Mouse (Mus musculus) G1E (cell line): ENCODE measurements at regions not wholly inside any gene's neighbourhood (a gene's known extent, or its start where the extent isn't known, plus 50 kb on each side); places are given as distances from the start of the nearest gene placed in this dataset.

Source experiments
- ATAC-seq: 2 replicates; pipeline ENCODE4 v1.8.0; 2016; ENCODE audit warnings: mild to moderate bottlenecking; ENCODE audit not compliant: insufficient number of reproducible peaks, poor library complexity, low FRiP score, severe bottlenecking; ENCODE audit errors: extremely low read depth
- DNase-seq: peaks from one replicate; pipeline ENCODE4 v3.0.0; 2012; ENCODE audit warnings: low spot score
- H3K27me3 ChIP-seq: 2 replicates; pipeline ENCODE4 v1.6.1; 2012; ENCODE audit warnings: mild to moderate bottlenecking, low read length, inconsistent platforms; ENCODE audit not compliant: insufficient read depth
- H3K36me3 ChIP-seq: replicated peaks from 2 replicates; pipeline ENCODE3; 2012; ENCODE audit warnings: mild to moderate bottlenecking, inconsistent platforms
- H3K4me1 ChIP-seq: 2 replicates; pipeline ENCODE4 v1.6.1; 2012; ENCODE audit warnings: low read depth, low read length, inconsistent platforms, mixed read lengths; ENCODE audit not compliant: insufficient read depth
- H3K4me3 ChIP-seq: 2 replicates; pipeline ENCODE4 v1.5.1; 2012; ENCODE audit warnings: low read depth, mild to moderate bottlenecking, inconsistent platforms, low read length, moderate library complexity, mixed read lengths
- H3K9me3 ChIP-seq: replicated peaks from 2 replicates; pipeline ENCODE4 v1.6.1; 2012; ENCODE audit warnings: inconsistent platforms
- CTCF ChIP-seq: IDR thresholded peaks from 2 replicates; pipeline ENCODE4 v1.5.1; 2012; ENCODE audit warnings: low read depth, low read length, inconsistent platforms, mixed read lengths
- GATA1 ChIP-seq: IDR thresholded peaks from 2 replicates; pipeline ENCODE4 v1.6.1; 2012; ENCODE audit warnings: borderline replicate concordance, low read length, inconsistent platforms, mixed read lengths
- GATA2 ChIP-seq: IDR thresholded peaks from 2 replicates; pipeline ENCODE4 v1.6.1; 2012; ENCODE audit warnings: low read depth, low read length, inconsistent platforms, borderline replicate concordance
- POLR2AphosphoS5 ChIP-seq: IDR thresholded peaks from 2 replicates; pipeline ENCODE4 v1.6.1; 2012; ENCODE audit warnings: low read depth, low read length, inconsistent platforms; ENCODE audit not compliant: insufficient replicate concordance
- TAL1 ChIP-seq: conservative IDR thresholded peaks from 2 replicates; pipeline ENCODE4 v1.6.1; 2012; ENCODE audit warnings: low read depth, low read length, inconsistent platforms, mixed read lengths

GRCm38 (mm10) chr15:60537191-60537590, 316.4 kb downstream of the Fam84b start:
- DNase-seq (no peak), ATAC-seq (no peak)
- H3K4me1 ChIP-seq, result no peaks in the 10 kb centered on the region
- no peak for TF ChIP-seq CTCF
- TF ChIP-seq TAL1, result no peak
- no peak for TF ChIP-seq GATA2
- H3K9me3 ChIP-seq, result no peaks in the 10 kb centered on the region
- no peak overlapping the region for H3K4me3 ChIP-seq
- no peaks in the 10 kb centered on the region for H3K27me3 ChIP-seq
- no peaks in the 10 kb centered on the region for H3K36me3 ChIP-seq

- TF ChIP-seq POLR2AphosphoS5 (no peak), CTCF (no peak), GATA1 (no peak), TAL1 (no peak), GATA2 (no peak)
- no peak for ATAC-seq
- DNase-seq, result no peak
These were observed 318.9 kb downstream of the Fam84b start for GRCm38 (mm10) chr15:60534701-60535100.

GRCm38 (mm10) chr15:60516810-60517209, 336.8 kb downstream of the Fam84b start:
- Histone ChIP-seq H3K9me3 (no peaks in the 10 kb centered on the region), H3K4me3 (no peak overlapping the region), H3K27me3 (no peaks in the 10 kb centered on the region), H3K4me1 (no peaks in the 10 kb centered on the region), H3K36me3 (no peaks in the 10 kb centered on the region)
- DNase-seq, result no peak
- TF ChIP-seq TAL1 (no peak), POLR2AphosphoS5 (no peak), CTCF (no peak), GATA1 (no peak), GATA2 (no peak)
- no peak for ATAC-seq

More at GRCm38 (mm10) chr15:60534701-60535100, 318.9 kb downstream of the Fam84b start:
- Histone ChIP-seq H3K27me3 (no peaks in the 10 kb centered on the region), H3K4me3 (no peak overlapping the region), H3K36me3 (no peaks in the 10 kb centered on the region), H3K9me3 (no peaks in the 10 kb centered on the region), H3K4me1 (no peaks in the 10 kb centered on the region)

GRCm38 (mm10) chr15:60476755-60477310, 376.7 kb downstream of the Fam84b start:
- TF ChIP-seq GATA2, result no peak
- no peak for TF ChIP-seq POLR2AphosphoS5
- H3K4me3 ChIP-seq, result no peak overlapping the region
- H3K9me3 ChIP-seq, result peaks cover 3% of the 10 kb centered on the region; the same call in 1 of the 2 replicates
- H3K4me1 ChIP-seq, result no peaks in the 10 kb centered on the region
- ATAC-seq (no peak), DNase-seq (no peak)
- no peaks in the 10 kb centered on the region for H3K36me3 ChIP-seq
- H3K27me3 ChIP-seq, result no peaks in the 10 kb centered on the region

GRCm38 (mm10) chr15:60475086-60475485, 378.5 kb downstream of the Fam84b start:
- Histone ChIP-seq H3K27me3 (no peaks in the 10 kb centered on the region), H3K4me3 (no peak overlapping the region), H3K4me1 (no peaks in the 10 kb centered on the region), H3K36me3 (no peaks in the 10 kb centered on the region), H3K9me3 (no peaks in the 10 kb centered on the region)
- no peak for DNase-seq
- no peak for TF ChIP-seq TAL1
- TF ChIP-seq CTCF, result no peak
- ATAC-seq, result no peak

GRCm38 (mm10) chr15:60431916-60432315, 415.5 kb upstream of the 4933412E24Rik start:
- no peaks in the 10 kb centered on the region for H3K9me3 ChIP-seq
- H3K27me3 ChIP-seq, result no peaks in the 10 kb centered on the region
- TF ChIP-seq POLR2AphosphoS5, result no peak
- TF ChIP-seq CTCF, result no peak
- TF ChIP-seq GATA1, result no peak
- no peaks in the 10 kb centered on the region for H3K36me3 ChIP-seq
- ATAC-seq, result no peak
- DNase-seq, result no peak
- no peaks in the 10 kb centered on the region for H3K4me1 ChIP-seq
- no peak overlapping the region for H3K4me3 ChIP-seq

- no peak for ATAC-seq
- no peaks in the 10 kb centered on the region for H3K36me3 ChIP-seq
- no peaks in the 10 kb centered on the region for H3K27me3 ChIP-seq
- no peaks in the 10 kb centered on the region for H3K4me1 ChIP-seq
- H3K9me3 ChIP-seq, result no peaks in the 10 kb centered on the region
- no peak for DNase-seq
- TF ChIP-seq TAL1, result no peak
- TF ChIP-seq POLR2AphosphoS5, result no peak
- no peak overlapping the region for H3K4me3 ChIP-seq
These were observed 402.7 kb upstream of the 4933412E24Rik start for GRCm38 (mm10) chr15:60419081-60419480.
